Mouse (Mus musculus) embryonic fibroblast, embryonic 13.5 days (primary cell): ENCODE measurements around the gene Tnrc18.

Experiments used
- CTCF ChIP-seq: IDR thresholded peaks from 2 replicates; pipeline ENCODE4 v1.5.1; 2011; ENCODE audit warnings: mild to moderate bottlenecking, control low read depth, low read length, moderate library complexity, borderline replicate concordance; ENCODE audit not compliant: insufficient read depth
- POLR2A ChIP-seq: IDR thresholded peaks from 2 replicates; pipeline ENCODE4 v1.6.1; 2011; ENCODE audit warnings: low read depth, mild to moderate bottlenecking, control low read depth, low read length, moderate library complexity

DNA sequence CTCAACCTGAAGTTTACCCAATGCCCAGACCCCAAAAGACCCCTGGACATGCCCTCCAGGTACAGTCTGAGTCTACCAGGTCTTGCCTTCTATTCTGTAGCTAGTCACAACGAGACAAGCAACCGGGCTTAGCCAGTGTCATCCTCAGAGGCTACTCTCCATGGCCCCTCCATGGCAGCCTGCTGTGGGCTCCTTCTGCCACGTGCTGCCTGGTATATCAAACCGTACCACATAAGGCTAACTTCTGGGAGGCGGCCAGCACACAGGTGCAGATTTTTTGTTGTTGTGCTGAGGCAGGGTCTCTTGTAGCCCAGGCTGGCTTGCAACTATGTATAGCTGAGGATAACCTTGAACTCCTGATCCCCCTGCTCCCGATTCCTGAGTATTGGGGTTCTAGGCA, 101.4 kb downstream of the Tnrc18 start:
- TF ChIP-seq POLR2A, result no peak
- TF ChIP-seq CTCF, result no peak
